Comparison of ENCODE assay signal across 8 mouse cellular contexts in the genomic region with DNA sequence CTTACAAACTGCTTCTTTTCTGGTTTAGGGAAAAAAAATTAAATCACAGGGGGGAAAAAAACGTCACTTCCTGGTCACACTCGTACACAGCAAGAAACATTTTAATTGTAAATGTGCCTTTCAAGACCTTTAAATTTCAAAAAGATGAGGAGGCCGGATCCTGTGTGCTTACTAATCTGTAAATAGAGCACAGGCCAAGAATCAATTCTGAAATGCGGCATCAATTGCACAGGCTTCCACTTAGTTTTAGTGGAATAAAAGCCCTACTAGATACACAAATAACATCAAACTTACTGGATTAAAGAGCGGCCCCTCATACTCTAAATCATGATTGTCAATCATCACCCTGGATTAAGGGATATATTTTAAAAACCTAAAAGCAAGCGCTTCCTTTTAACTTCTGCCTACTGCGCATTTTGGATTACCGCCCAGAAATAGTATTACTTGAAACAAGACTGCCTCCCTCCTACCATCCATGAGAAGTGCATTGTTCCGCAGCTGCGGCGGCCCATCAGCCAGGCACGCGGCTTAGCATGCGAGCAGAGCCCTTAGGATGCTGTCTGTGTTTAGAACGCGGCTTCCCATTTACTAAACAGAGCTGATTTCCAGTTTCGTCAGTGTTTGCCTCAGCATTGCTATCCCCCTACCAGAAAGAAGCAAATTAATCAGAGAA.
DNase-seq lines count a peak whose midpoint lies in the region; ATAC-seq lines count a peak whose summit lies in the region.

No protein-coding gene starts in this region.

- DNase-seq in adrenal gland, adult (ENCODE audit: inconsistent age in 2 of 2, low spot score in 1 of 2) = peak; percentile 38 to 66
- peak; percentile 70 to 74 for DNase-seq in frontal cortex, postnatal 36 days (ENCODE audit: low spot score in 2 of 2)
- DNase-seq in layer of hippocampus, adult 9-10 months (ENCODE audit: low spot score) = peak; percentile 66
- DNase-seq in retina, embryonic 14.5 days (ENCODE audit: low spot score) = peak; percentile 80
- DNase-seq in spleen, postnatal 14 days (ENCODE audit: low spot score in 2 of 2) = no peak

- peak; percentile 82 for ATAC-seq in common myeloid progenitor, adult 5-6 weeks (replicated peaks; ENCODE audit: low read depth, poor library complexity, severe bottlenecking)
- peak; percentile 88 for ATAC-seq in hindbrain, embryonic 12.5 days (ENCODE audit: low FRiP score)
- ATAC-seq in lung, embryonic 16.5 days (ENCODE audit: low read depth) = peak; percentile 82

- no peaks in the 10 kb centered on the region for H3K27me3 ChIP-seq in hindbrain, embryonic 12.5 days
- H3K27me3 ChIP-seq in lung, embryonic 16.5 days (ENCODE audit: control insufficient read depth, insufficient read depth, low read depth, low read length) = no peaks in the 10 kb centered on the region

- no peaks in the 10 kb centered on the region for H3K36me3 ChIP-seq in hindbrain, embryonic 12.5 days
- H3K36me3 ChIP-seq in lung, embryonic 16.5 days (ENCODE audit: control insufficient read depth, insufficient read depth, low read length) = no peaks in the 10 kb centered on the region

- no peak overlapping the region for H3K4me3 ChIP-seq in hindbrain, embryonic 12.5 days
- 0 out of 2 replicates have a peak overlapping the region, but pooled peaks have one; percentile 18 for H3K4me3 ChIP-seq in lung, embryonic 16.5 days (ENCODE audit: low read length)

- WGBS in hindbrain, embryonic 12.5 days = 16% methylated on average over 17 of the region's 17 CpGs
- WGBS in lung, embryonic 16.5 days = 11% methylated on average over 17 of the region's 17 CpGs

- no peak overlapping the region for H3K27ac ChIP-seq in hindbrain, embryonic 12.5 days
- no peak overlapping the region for H3K27ac ChIP-seq in lung, embryonic 16.5 days (ENCODE audit: low read length)

- H3K4me2 ChIP-seq in hindbrain, embryonic 12.5 days (replicated peaks) = peak overlapping the region; percentile 40
- peak overlapping the region; percentile 47 for H3K4me2 ChIP-seq in lung, embryonic 16.5 days (ENCODE audit: low read depth, low read length)

- no peaks in the 10 kb centered on the region for H3K9me3 ChIP-seq in hindbrain, embryonic 12.5 days (replicated peaks)
- H3K9me3 ChIP-seq in lung, embryonic 16.5 days (ENCODE audit: control insufficient read depth, low read length) = no peaks in the 10 kb centered on the region

- no peak overlapping the region for H3K9ac ChIP-seq in hindbrain, embryonic 12.5 days
- no peak overlapping the region for H3K9ac ChIP-seq in lung, embryonic 16.5 days (ENCODE audit: low read length)

- peaks cover 3% of the 10 kb centered on the region; the same call in 1 of the 2 replicates for H3K4me1 ChIP-seq in hindbrain, embryonic 12.5 days
- H3K4me1 ChIP-seq in lung, embryonic 16.5 days (replicated peaks; ENCODE audit: control insufficient read depth, insufficient read depth, low read length) = peaks cover 3% of the 10 kb centered on the region

Comparison
In these comparisons a context has a peak if more than half of its experiments do, and no peak if none do; other contexts are left out.
1. DNase-seq: peak in adrenal gland, adult (2 of 2), frontal cortex, postnatal 36 days (2 of 2), layer of hippocampus, adult 9-10 months (single experiment) and retina, embryonic 14.5 days (single experiment); none in spleen, postnatal 14 days (0 of 2).
2. Peak in every context shown above with its lines, with median percentiles within 50 percentile points of each other: ATAC-seq.